Mouse (Mus musculus) hindbrain, embryonic 16.5 days (tissue): ENCODE measurements at regions not wholly inside any gene's neighbourhood (a gene's known extent, or its start where the extent isn't known, plus 50 kb on each side); places are given as distances from the start of the nearest gene placed in this dataset.

Experiments
- ATAC-seq: fragments of 200-750 bp; cut with Nextera tagmentation; 2 replicates; pipeline ENCODE4 v1.8.0; 2017; ENCODE audit warnings: moderate TSS enrichment, moderate library complexity
- H3K27ac ChIP-seq: fragments of 300-500 bp; sonication (generic); 2 replicates; pipeline ENCODE4 v1.5.1; 2014; ENCODE audit warnings: low read depth, mild to moderate bottlenecking, control low read depth, low read length, moderate library complexity
- H3K27me3 ChIP-seq: fragments of 300-500 bp; sonication (generic); replicated peaks from 2 replicates; pipeline ENCODE4 v1.6.1; 2014; ENCODE audit warnings: low read length; ENCODE audit not compliant: control insufficient read depth, insufficient read depth
- H3K36me3 ChIP-seq: fragments of 300-500 bp; sonication (generic); 2 replicates; pipeline ENCODE4 v1.6.1; 2014; ENCODE audit warnings: mild to moderate bottlenecking, low read length, moderate library complexity, mixed read lengths; ENCODE audit not compliant: control insufficient read depth, insufficient read depth
- H3K4me1 ChIP-seq: fragments of 300-500 bp; sonication (generic); 2 replicates; pipeline ENCODE4 v1.6.1; 2014; ENCODE audit warnings: low read depth, low read length; ENCODE audit not compliant: control insufficient read depth, insufficient read depth
- H3K4me2 ChIP-seq: fragments of 300-500 bp; sonication (generic); 2 replicates; pipeline ENCODE4 v1.6.1; 2014; ENCODE audit warnings: mild to moderate bottlenecking, low read length, control low read depth, moderate library complexity
- H3K4me3 ChIP-seq: fragments of 300-500 bp; sonication (generic); 2 replicates; pipeline ENCODE4 v1.5.1; 2014; ENCODE audit warnings: mild to moderate bottlenecking, low read length, control low read depth, moderate library complexity
- H3K9ac ChIP-seq: fragments of 300-500 bp; sonication (generic); 2 replicates; pipeline ENCODE4 v1.6.1; 2014; ENCODE audit warnings: low read depth, mild to moderate bottlenecking, control low read depth, low read length, moderate library complexity
- H3K9me3 ChIP-seq: fragments of 300-500 bp; sonication (generic); 2 replicates; pipeline ENCODE4 v1.6.1; 2014; ENCODE audit warnings: mild to moderate bottlenecking, low read length, moderate library complexity; ENCODE audit not compliant: control insufficient read depth
- WGBS: fragments of 180-500 bp; shearing (Covaris S2); extraction: QIAGEN DNeasy Blood & Tissue Kit; methylation state at CpG from one replicate; pipeline ENCODE4 v1.1.7; 2014; 5-methylcytosine and 5-hydroxymethylcytosine counted together

- no peak overlapping the region for H3K4me3 ChIP-seq
- H3K4me1 ChIP-seq, result no peaks in the 10 kb centered on the region
- H3K9ac ChIP-seq, result no peak overlapping the region
- no peak overlapping the region for H3K27ac ChIP-seq
- WGBS, result 12% methylated on average over 3 of the region's 3 CpGs
- H3K4me2 ChIP-seq, result no peak overlapping the region
- H3K36me3 ChIP-seq, result no peaks in the 10 kb centered on the region
- H3K27me3 ChIP-seq, result no peaks in the 10 kb centered on the region
- ATAC-seq, result peak; percentile 42; the same call in 1 of the 2 replicates
- H3K9me3 ChIP-seq, result no peaks in the 10 kb centered on the region
Observed at GRCm38 (mm10) chr15:26220855-26221254, 88.0 kb upstream of the March11 start.

GRCm38 (mm10) chr15:26228646-26229045, 80.2 kb upstream of the March11 start:
- Histone ChIP-seq H3K9me3 (no peaks in the 10 kb centered on the region), H3K4me1 (no peaks in the 10 kb centered on the region), H3K27me3 (no peaks in the 10 kb centered on the region), H3K27ac (no peak overlapping the region), H3K9ac (no peak overlapping the region), H3K4me3 (no peak overlapping the region), H3K4me2 (no peak overlapping the region), H3K36me3 (no peaks in the 10 kb centered on the region)
- 89% methylated on average over 4 of the region's 4 CpGs for WGBS
- ATAC-seq, result no peak
